Mouse (Mus musculus): ENCODE measurements at regions not wholly inside any gene's neighbourhood (a gene's known extent, or its start where the extent isn't known, plus 50 kb on each side); places are given as distances from the start of the nearest gene placed in this dataset.

DNA sequence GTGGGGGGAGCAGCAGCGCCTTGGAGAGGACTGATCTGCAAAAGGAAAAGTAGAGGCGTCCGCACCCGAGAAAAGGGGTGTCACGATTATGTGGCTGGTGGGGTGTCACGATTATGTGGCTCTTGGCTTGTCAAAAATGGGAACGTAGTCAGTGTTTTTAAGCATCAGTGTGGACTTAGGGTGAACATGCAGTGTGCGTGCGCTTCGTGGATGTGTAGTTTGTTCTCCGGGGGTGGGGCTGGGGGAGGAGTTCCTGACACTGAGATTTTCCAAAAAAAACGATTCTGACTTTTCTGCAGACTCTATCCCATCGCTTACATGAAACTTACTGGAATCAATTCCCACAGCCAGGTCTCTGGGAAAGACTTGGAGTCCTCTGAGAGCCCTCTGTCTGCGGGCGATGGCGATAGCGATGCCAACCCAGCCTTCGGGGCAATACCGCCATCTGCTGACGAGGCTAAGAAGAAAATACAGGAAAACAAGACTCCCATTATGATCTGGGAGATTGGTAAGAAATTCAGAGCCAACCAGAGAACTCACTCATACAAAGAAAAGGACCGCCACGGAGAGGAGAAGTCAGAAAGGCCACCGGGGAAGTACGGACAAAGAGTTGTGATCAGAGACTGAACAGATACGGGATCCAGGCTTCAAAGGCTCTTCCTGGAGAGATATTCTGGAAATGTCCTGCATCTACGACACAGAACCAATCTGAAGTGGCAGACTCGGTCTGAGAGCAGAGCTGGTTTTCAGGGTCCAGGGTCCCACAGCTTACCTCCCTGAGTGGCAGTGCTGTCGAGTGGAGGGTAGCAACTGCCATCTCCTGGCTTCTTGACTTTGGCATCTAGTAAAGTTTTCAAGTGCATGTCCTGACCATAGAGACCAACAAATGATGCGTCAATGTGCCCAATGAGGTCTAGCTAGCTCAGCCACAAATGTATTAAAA lies 51.6 kb upstream of the Phc1 start (continued):
- peak; percentile 70 to 95 (median 86) for TF ChIP-seq CTCF (IDR thresholded peaks at IDR 0.05 in 2 of 3, conservative IDR thresholded peaks at IDR 0.05 in 1 of 3; ENCODE audit: control insufficient read depth in 1 of 3, insufficient read depth in 1 of 3, low read depth in 2 of 3, low read length in 3 of 3, poor library complexity in 1 of 3, severe bottlenecking in 1 of 3)
- TF ChIP-seq ZNF384 (IDR thresholded peaks at IDR 0.05; ENCODE audit: low read depth, low read length), result 0 out of 2 replicates have a peak, but pooled peaks have one; percentile 50
- TF ChIP-seq USF1 (IDR thresholded peaks at IDR 0.05; ENCODE audit: low read depth, low read length), result no peak
- TF ChIP-seq RAD21 (IDR thresholded peaks at IDR 0.05; ENCODE audit: low read depth, low read length), result peak; percentile 96
- TF ChIP-seq RCOR1 (IDR thresholded peaks at IDR 0.05; ENCODE audit: low read depth, low read length), result peak; percentile 54; the same call in 1 of the 2 replicates
- TF ChIP-seq EP300 (IDR thresholded peaks at IDR 0.05; ENCODE audit: low read depth in 1 of 2, low read length in 2 of 2), result peak; percentile 6 to 37; a peak in 2 of 4 replicates
- no peak; the same call in 1 of the 2 replicates for TF ChIP-seq GABPA (IDR thresholded peaks at IDR 0.05; ENCODE audit: low read depth, low read length)
- TF ChIP-seq CHD1 (IDR thresholded peaks at IDR 0.05; ENCODE audit: low read depth, low read length), result no peak
- peak; percentile 52 for TF ChIP-seq TCF12 (IDR thresholded peaks at IDR 0.05; ENCODE audit: low read depth, low read length)
- TF ChIP-seq ELF1 (IDR thresholded peaks at IDR 0.05; ENCODE audit: low read depth, low read length), result peak; percentile 60

DNA sequence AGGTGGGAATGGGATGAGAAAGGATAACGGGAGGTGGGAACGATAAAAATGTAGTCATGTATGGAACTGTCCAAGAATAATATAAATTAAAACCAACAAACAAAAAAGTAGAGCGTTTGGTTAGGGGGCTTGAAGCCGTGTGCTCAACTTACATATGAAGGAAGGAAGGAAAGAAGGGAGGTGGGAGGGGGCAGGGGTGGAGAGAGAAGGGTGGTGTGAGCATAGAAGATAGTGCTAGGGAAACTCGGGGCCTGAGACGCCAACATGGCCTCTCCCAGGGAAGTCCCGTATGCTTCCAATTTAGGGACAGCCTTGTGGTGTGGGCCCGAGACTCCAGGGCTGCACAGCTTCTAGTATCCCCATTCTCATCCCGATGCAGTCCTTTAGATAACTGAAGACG lies 50.8 kb upstream of the Phc1 start:
- H3K9me3 ChIP-seq (replicated peaks; ENCODE audit: insufficient read depth, low read length), result no peaks in the 10 kb centered on the region
- TF ChIP-seq ETS1 (IDR thresholded peaks at IDR 0.05; ENCODE audit: low read depth, low read length) (no peak), USF1 (IDR thresholded peaks at IDR 0.05; ENCODE audit: low read depth, low read length) (no peak), CHD2 (IDR thresholded peaks at IDR 0.05; ENCODE audit: low read length) (no peak), EP300 (IDR thresholded peaks at IDR 0.05; ENCODE audit: low read depth in 1 of 2, low read length in 2 of 2) (peak in 1 of 2 experiments; percentile 17; a peak in 1 of 4 replicates), GABPA (IDR thresholded peaks at IDR 0.05; ENCODE audit: low read depth, low read length) (no peak), RAD21 (IDR thresholded peaks at IDR 0.05; ENCODE audit: low read depth, low read length) (no peak), POLR2AphosphoS2 (IDR thresholded peaks at IDR 0.05; ENCODE audit: low read length) (no peak), POLR2A (IDR thresholded peaks at IDR 0.05; ENCODE audit: control insufficient read depth in 1 of 2, insufficient read depth in 1 of 2, low read depth in 1 of 2, low read length in 2 of 2, poor library complexity in 1 of 2) (peak in 1 of 2 experiments; percentile 32; a peak in 1 of 4 replicates), MAZ (IDR thresholded peaks at IDR 0.05; ENCODE audit: low read depth, low read length) (peak; percentile 63; the same call in 1 of the 2 replicates)
- H3K36me3 ChIP-seq (ENCODE audit: control insufficient read depth in 1 of 2, insufficient read depth in 2 of 2, low read length in 2 of 2), result peaks cover 0 to 12% of the 10 kb centered on the region in 2 experiments; a peak in 2 of 4 replicates
- H3K27me3 ChIP-seq (ENCODE audit: control insufficient read depth in 1 of 2, insufficient read depth in 2 of 2, low read length in 2 of 2), result no peaks in the 10 kb centered on the region
- peaks cover 14 to 31% of the 10 kb centered on the region in 2 experiments for H3K4me1 ChIP-seq (ENCODE audit: control insufficient read depth in 1 of 2, insufficient read depth in 2 of 2, low read length in 2 of 2)
- H3K4me3 ChIP-seq (ENCODE audit: control insufficient read depth in 1 of 2, insufficient read depth in 1 of 2, low read depth in 2 of 2, low read length in 2 of 2), result peak overlapping the region; percentile 58 to 71
- H3K27ac ChIP-seq (ENCODE audit: control insufficient read depth, low read depth, low read length), result peak overlapping the region; percentile 98
- peak overlapping the region; percentile 72 for H3K9ac ChIP-seq (ENCODE audit: control insufficient read depth, low read depth, low read length, poor library complexity, severe bottlenecking)
- peaks cover 6% of the 10 kb centered on the region for H3K79me2 ChIP-seq (ENCODE audit: control insufficient read depth, insufficient read depth, low read length, poor library complexity)
- DNase-seq (ENCODE audit: low read depth, low spot score), result peak; percentile 77

DNA sequence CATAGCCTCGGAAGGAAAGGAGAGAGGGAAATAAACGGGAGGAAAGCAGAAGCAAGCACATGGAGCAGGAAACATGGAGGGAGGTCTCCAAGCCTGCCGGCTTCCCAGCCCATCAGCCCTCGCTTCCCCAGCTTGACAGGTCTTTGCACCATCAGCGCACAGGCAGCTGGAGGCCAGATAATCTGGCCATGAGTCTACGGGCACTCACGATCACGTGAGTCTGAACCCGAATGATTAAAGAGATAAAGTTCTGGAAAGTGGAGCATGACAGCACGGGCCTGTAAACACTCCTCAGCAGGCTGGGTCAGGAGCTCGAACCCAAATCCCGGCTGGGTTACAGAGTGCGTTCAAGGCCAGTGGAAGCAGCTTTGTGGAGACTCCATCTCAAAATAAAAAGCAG lies 50.4 kb upstream of the Phc1 start:
- Histone ChIP-seq H3K9me3 (replicated peaks; ENCODE audit: insufficient read depth, low read length) (no peaks in the 10 kb centered on the region), H3K27ac (ENCODE audit: control insufficient read depth, low read depth, low read length) (peak overlapping the region; percentile 98), H3K4me3 (ENCODE audit: control insufficient read depth in 1 of 2, insufficient read depth in 1 of 2, low read depth in 2 of 2, low read length in 2 of 2) (peak overlapping the region; percentile 58 to 71), H3K4me1 (ENCODE audit: control insufficient read depth in 1 of 2, insufficient read depth in 2 of 2, low read length in 2 of 2) (peaks cover 14 to 35% of the 10 kb centered on the region in 2 experiments), H3K79me2 (ENCODE audit: control insufficient read depth, insufficient read depth, low read length, poor library complexity) (peaks cover 6% of the 10 kb centered on the region), H3K27me3 (ENCODE audit: control insufficient read depth in 1 of 2, insufficient read depth in 2 of 2, low read length in 2 of 2) (no peaks in the 10 kb centered on the region), H3K36me3 (ENCODE audit: control insufficient read depth in 1 of 2, insufficient read depth in 2 of 2, low read length in 2 of 2) (peaks cover 0 to 12% of the 10 kb centered on the region in 2 experiments; a peak in 2 of 4 replicates), H3K9ac (ENCODE audit: control insufficient read depth, low read depth, low read length, poor library complexity, severe bottlenecking) (peak overlapping the region; percentile 72)
- peak; percentile 67 for DNase-seq (ENCODE audit: low read depth, low spot score)
- no peak for TF ChIP-seq TBP (IDR thresholded peaks at IDR 0.05; ENCODE audit: low read depth, low read length)
- peak; percentile 47 for TF ChIP-seq RCOR1 (IDR thresholded peaks at IDR 0.05; ENCODE audit: low read depth, low read length)
- no peak for TF ChIP-seq SMC3 (IDR thresholded peaks at IDR 0.05; ENCODE audit: low read depth, low read length)
- no peak for TF ChIP-seq JUND (IDR thresholded peaks at IDR 0.05; ENCODE audit: low read depth, low read length)
- TF ChIP-seq BHLHE40 (IDR thresholded peaks at IDR 0.05; ENCODE audit: borderline replicate concordance, low read depth, low read length), result peak; percentile 96
- TF ChIP-seq GATA1 (IDR thresholded peaks at IDR 0.05; ENCODE audit: low read depth, low read length), result peak; percentile 48; the same call in 1 of the 2 replicates
- no peak for TF ChIP-seq E2F4 (IDR thresholded peaks at IDR 0.05; ENCODE audit: borderline replicate concordance, low read depth, low read length)
- TF ChIP-seq MEF2A (IDR thresholded peaks at IDR 0.05; ENCODE audit: extremely low read depth, insufficient replicate concordance, low read depth, low read length, poor library complexity, severe bottlenecking), result no peak
- 0 out of 2 replicates have a peak, but pooled peaks have one; percentile 29 for TF ChIP-seq MYC (IDR thresholded peaks at IDR 0.05; ENCODE audit: low read depth, low read length)
- no peak for TF ChIP-seq MAZ (IDR thresholded peaks at IDR 0.05; ENCODE audit: low read depth, low read length)
- no peak for TF ChIP-seq KAT2A (conservative IDR thresholded peaks at IDR 0.05; ENCODE audit: low read depth, low read length)
- no peak for TF ChIP-seq NRF1 (IDR thresholded peaks at IDR 0.05; ENCODE audit: insufficient read depth, low read depth, low read length, poor library complexity, severe bottlenecking)
- no peak for TF ChIP-seq MAFK (IDR thresholded peaks at IDR 0.05; ENCODE audit: borderline replicate concordance, low read depth, low read length)
- TF ChIP-seq ELF1 (IDR thresholded peaks at IDR 0.05; ENCODE audit: low read depth, low read length), result no peak
